Mouse (Mus musculus) adrenal gland, adult 18-20 months (tissue): Measurements from ENCODE around the gene Kcnc2. TPM values are rescaled to one million over a fixed set of nuclear protein-coding genes. Genes with fewer than 3 reads are reported as not detected.

Experiments used
- total RNA-seq, 2 experiments: library from RNA; stranded (reverse); gene quantifications; 1 replicate in 1 of 2; 2 replicates in 1 of 2; pipeline ENCODE4 v1.2.3; 2021

Gene Kcnc2
- total RNA-seq, 2 experiments from 2014 or later, result 0.13 TPM; not detected in 1

Other genes with a start within 250 kb of the Kcnc2 start
- gene Glipr1l1, start 210.9 kb upstream of the Kcnc2 start, total RNA-seq, result not detected
- not detected for gene Glipr1l2, start 187.8 kb upstream of the Kcnc2 start, total RNA-seq
- not detected for gene Glipr1l3, start 110.8 kb upstream of the Kcnc2 start, total RNA-seq
- not detected for gene Caps2, start 107.5 kb upstream of the Kcnc2 start, total RNA-seq